In the genomic region with DNA sequence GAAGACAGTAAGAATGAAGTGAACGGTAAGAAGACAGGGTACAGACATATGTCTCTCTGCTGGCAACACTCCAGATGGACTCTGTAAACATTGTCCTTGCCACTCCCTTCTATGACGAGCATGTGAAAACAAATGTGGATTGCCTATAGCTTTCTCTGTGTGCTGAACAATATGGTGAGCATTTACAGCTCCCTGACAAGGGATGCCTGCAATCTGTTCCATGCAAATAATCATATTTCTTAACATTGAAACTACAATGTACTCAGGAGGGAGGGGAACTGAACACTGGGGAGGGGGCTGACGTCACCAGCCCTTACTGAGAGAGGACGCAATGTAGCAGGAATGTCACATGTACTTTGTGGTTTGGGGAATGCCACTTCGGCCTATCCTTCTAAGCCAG, we compare ENCODE assay signal across 27 mouse cellular contexts.
DNase-seq lines count a peak whose midpoint lies in the region; ATAC-seq lines count a peak whose summit lies in the region.
"Had no signal": no experiment of that assay in that cellular context is flagged by ENCODE, and none has a peak within 500 bp of the region (broad histone marks: within the 10 kb centered on the region; RNA-seq: fewer than 3 reads in every experiment).

No protein-coding gene starts in this region.

- H3K4me3 ChIP-seq in hindbrain, embryonic 12.5 days = no peak overlapping the region
- H3K4me3 ChIP-seq in hindbrain, embryonic 16.5 days (ENCODE audit: low read length) = no peak overlapping the region
- no peak overlapping the region for H3K4me3 ChIP-seq in intestine, embryonic 15.5 days (replicated peaks)
- H3K4me3 ChIP-seq: embryonic facial prominence, embryonic 12.5 days; erythroblast, embryonic 14.5 days; gastrocnemius, adult 2 months; heart, embryonic 10.5 days; hindbrain, embryonic 15.5 days; kidney, embryonic 15.5 days; left cerebral cortex, adult 2 months; midbrain, embryonic 10.5 days; myocyte; neural tube, embryonic 13.5 days; stomach, embryonic 15.5 days had no signal

- peak; percentile 10 to 29 for DNase-seq in lung, postnatal 4 days
- no peak for DNase-seq in lung, postnatal 14 days
- no peak for DNase-seq in gastrocnemius, postnatal 4 days (ENCODE audit: low spot score in 2 of 2)
- DNase-seq in spleen, postnatal 14 days (ENCODE audit: low spot score in 2 of 2) = no peak
- DNase-seq: adrenal gland, adult 2 months; cerebellum, adult 11-12 months; cerebellum, postnatal 14 days; gastrocnemius, adult 2 months; heart, postnatal 4 days; kidney, adult 11 months; retina, postnatal 1 day; right cerebral cortex, postnatal 4 days had no signal

- no peak overlapping the region for H3K4me2 ChIP-seq in hindbrain, embryonic 12.5 days (replicated peaks)
- H3K4me2 ChIP-seq in hindbrain, embryonic 16.5 days (ENCODE audit: low read length) = no peak overlapping the region
- no peak overlapping the region for H3K4me2 ChIP-seq in intestine, embryonic 15.5 days (replicated peaks)
- H3K4me2 ChIP-seq: embryonic facial prominence, embryonic 12.5 days; hindbrain, embryonic 15.5 days; kidney, embryonic 15.5 days; neural tube, embryonic 13.5 days; stomach, embryonic 15.5 days had no signal

- no peak overlapping the region for H3K9ac ChIP-seq in hindbrain, embryonic 12.5 days
- H3K9ac ChIP-seq in hindbrain, embryonic 16.5 days (ENCODE audit: low read depth, low read length) = no peak overlapping the region
- H3K9ac ChIP-seq in intestine, embryonic 15.5 days = no peak overlapping the region
- H3K9ac ChIP-seq: embryonic facial prominence, embryonic 12.5 days; hindbrain, embryonic 15.5 days; kidney, embryonic 15.5 days; liver, embryonic 14.5 days; neural tube, embryonic 13.5 days; stomach, embryonic 15.5 days had no signal

- WGBS in hindbrain, embryonic 12.5 days = 79% methylated on average over 5 of the region's 5 CpGs
- WGBS in hindbrain, embryonic 16.5 days = 64% methylated on average over 5 of the region's 5 CpGs
- 47% methylated on average over 5 of the region's 5 CpGs for WGBS in intestine, embryonic 15.5 days

- H3K27me3 ChIP-seq in hindbrain, embryonic 12.5 days = no peaks in the 10 kb centered on the region
- H3K27me3 ChIP-seq in hindbrain, embryonic 16.5 days (replicated peaks; ENCODE audit: control insufficient read depth, insufficient read depth, low read length) = no peaks in the 10 kb centered on the region
- no peaks in the 10 kb centered on the region for H3K27me3 ChIP-seq in intestine, embryonic 15.5 days (replicated peaks)
- H3K27me3 ChIP-seq: embryonic facial prominence, embryonic 12.5 days; hindbrain, embryonic 15.5 days; kidney, embryonic 15.5 days; neural tube, embryonic 13.5 days; stomach, embryonic 15.5 days had no signal

- H3K9me3 ChIP-seq in hindbrain, embryonic 12.5 days (replicated peaks) = no peaks in the 10 kb centered on the region
- H3K9me3 ChIP-seq in hindbrain, embryonic 16.5 days (ENCODE audit: control insufficient read depth, low read length) = no peaks in the 10 kb centered on the region
- H3K9me3 ChIP-seq in intestine, embryonic 15.5 days = no peaks in the 10 kb centered on the region
- H3K9me3 ChIP-seq: embryonic facial prominence, embryonic 12.5 days; heart, embryonic 10.5 days; hindbrain, embryonic 15.5 days; kidney, embryonic 15.5 days; midbrain, embryonic 10.5 days; neural tube, embryonic 13.5 days; stomach, embryonic 15.5 days had no signal

- no peaks in the 10 kb centered on the region for H3K4me1 ChIP-seq in hindbrain, embryonic 12.5 days
- H3K4me1 ChIP-seq in hindbrain, embryonic 16.5 days (ENCODE audit: control insufficient read depth, insufficient read depth, low read depth, low read length) = no peaks in the 10 kb centered on the region
- H3K4me1 ChIP-seq in intestine, embryonic 15.5 days (replicated peaks) = no peaks in the 10 kb centered on the region
- H3K4me1 ChIP-seq: embryonic facial prominence, embryonic 12.5 days; heart, embryonic 10.5 days; hindbrain, embryonic 15.5 days; kidney, embryonic 15.5 days; midbrain, embryonic 10.5 days; neural tube, embryonic 13.5 days; stomach, embryonic 15.5 days had no signal

- ATAC-seq in hindbrain, embryonic 12.5 days (ENCODE audit: low FRiP score) = 0 out of 2 replicates have a peak, but pooled peaks have one; percentile 32
- ATAC-seq in hindbrain, embryonic 16.5 days = no peak
- ATAC-seq in intestine, embryonic 15.5 days = peak; percentile 66
- ATAC-seq: midbrain, embryonic 16.5 days had no signal

- H3K36me3 ChIP-seq in hindbrain, embryonic 12.5 days = no peaks in the 10 kb centered on the region
- H3K36me3 ChIP-seq in hindbrain, embryonic 16.5 days (ENCODE audit: control insufficient read depth, insufficient read depth, low read length) = no peaks in the 10 kb centered on the region
- H3K36me3 ChIP-seq in intestine, embryonic 15.5 days = no peaks in the 10 kb centered on the region
- H3K36me3 ChIP-seq: embryonic facial prominence, embryonic 12.5 days; heart, embryonic 10.5 days; hindbrain, embryonic 15.5 days; kidney, embryonic 15.5 days; midbrain, embryonic 10.5 days; neural tube, embryonic 13.5 days; stomach, embryonic 15.5 days had no signal

- no peak overlapping the region for H3K27ac ChIP-seq in hindbrain, embryonic 12.5 days
- H3K27ac ChIP-seq in hindbrain, embryonic 16.5 days (ENCODE audit: low read depth, low read length) = no peak overlapping the region
- H3K27ac ChIP-seq in intestine, embryonic 15.5 days = no peak overlapping the region
- H3K27ac ChIP-seq: embryonic facial prominence, embryonic 12.5 days; gastrocnemius, adult 2 months; heart, embryonic 10.5 days; hindbrain, embryonic 15.5 days; kidney, embryonic 15.5 days; left cerebral cortex, adult 2 months; liver, embryonic 14.5 days; midbrain, embryonic 10.5 days; neural tube, embryonic 13.5 days; stomach, embryonic 15.5 days had no signal

Comparison
In these comparisons a context has a peak if more than half of its experiments do, and no peak if none do; other contexts are left out.
1. DNase-seq: peak in lung, postnatal 4 days (2 of 2); none in lung, postnatal 14 days (single experiment), gastrocnemius, postnatal 4 days (0 of 2) and spleen, postnatal 14 days (0 of 2).